Mouse (Mus musculus) MEL (cell line): Measurements from ENCODE around the gene Fhad1. TPM values are rescaled to one million over a fixed set of nuclear protein-coding genes. Genes with fewer than 3 reads are reported as not detected.

ENCODE experiments used
- DNase-seq: peaks from one replicate; pipeline ENCODE4 v3.0.0; 2011; ENCODE audit warnings: low read depth, low spot score
- H3K27ac ChIP-seq: 2 replicates; pipeline ENCODE4 v1.5.1; 2012; ENCODE audit warnings: low read depth, mild to moderate bottlenecking, control low read depth, low read length, moderate library complexity; ENCODE audit not compliant: control insufficient read depth
- H3K27me3 ChIP-seq, 2 experiments: fragments of 150-350 bp in 1 of 2; sonication (generic) in 1 of 2; 2 replicates each; pipeline ENCODE4 v1.6.1; 2012; ENCODE audit warnings: low read length in 2 of 2, mild to moderate bottlenecking in 2 of 2, improper control_type of control experiment in 1 of 2, moderate library complexity in 1 of 2; ENCODE audit not compliant: insufficient read depth in 2 of 2, control insufficient read depth in 1 of 2
- H3K36me3 ChIP-seq, 2 experiments: 2 replicates each; pipeline ENCODE4 v1.6.1; 2012 to 2014; ENCODE audit warnings: low read length in 2 of 2, improper control_type of control experiment in 1 of 2, inconsistent platforms in 1 of 2, mild to moderate bottlenecking in 1 of 2; ENCODE audit not compliant: insufficient read depth in 2 of 2, control insufficient read depth in 1 of 2
- H3K4me1 ChIP-seq, 2 experiments: fragments of 150-350 bp in 1 of 2; sonication (generic) in 1 of 2; 2 replicates each; pipeline ENCODE4 v1.6.1; 2012; ENCODE audit warnings: low read length in 2 of 2, improper control_type of control experiment in 1 of 2, mild to moderate bottlenecking in 1 of 2; ENCODE audit not compliant: insufficient read depth in 2 of 2, control insufficient read depth in 1 of 2
- H3K4me3 ChIP-seq, 2 experiments: fragments of 150-350 bp in 1 of 2; sonication (generic) in 1 of 2; 2 replicates each; pipeline ENCODE4 v1.5.1; 2012; ENCODE audit warnings: low read depth in 2 of 2, low read length in 2 of 2, mild to moderate bottlenecking in 2 of 2, moderate library complexity in 2 of 2, control low read depth in 1 of 2, improper control_type of control experiment in 1 of 2; ENCODE audit not compliant: control insufficient read depth in 1 of 2, insufficient read depth in 1 of 2
- H3K79me2 ChIP-seq: 2 replicates; pipeline ENCODE4 v1.6.1; 2012; ENCODE audit warnings: mild to moderate bottlenecking, low read length, moderate library complexity; ENCODE audit not compliant: control insufficient read depth, poor library complexity, insufficient read depth
- H3K9ac ChIP-seq: 2 replicates; pipeline ENCODE4 v1.6.1; 2012; ENCODE audit warnings: low read depth, mild to moderate bottlenecking, control low read depth, low read length, moderate library complexity; ENCODE audit not compliant: control insufficient read depth, poor library complexity, severe bottlenecking
- H3K9me3 ChIP-seq: fragments of 150-350 bp; sonication (generic); replicated peaks from 2 replicates; pipeline ENCODE4 v1.6.1; 2012; ENCODE audit warnings: mild to moderate bottlenecking, low read length, improper control_type of control experiment, moderate library complexity; ENCODE audit not compliant: insufficient read depth
- CHD1 ChIP-seq: IDR thresholded peaks from 2 replicates; pipeline ENCODE4 v1.6.1; 2012; ENCODE audit warnings: low read depth, mild to moderate bottlenecking, inconsistent platforms, low read length, improper control_type of control experiment
- CTCF ChIP-seq, 3 experiments: IDR thresholded peaks in 2 of 3; conservative IDR thresholded peaks in 1 of 3; 2 replicates each; pipeline ENCODE4 v1.5.1; 2011 to 2012; ENCODE audit warnings: low read length in 3 of 3, low read depth in 2 of 3, mild to moderate bottlenecking in 2 of 3, improper control_type of control experiment in 1 of 3, inconsistent platforms in 1 of 3, mixed read lengths in 1 of 3, moderate library complexity in 1 of 3; ENCODE audit not compliant: control insufficient read depth in 1 of 3, insufficient read depth in 1 of 3, poor library complexity in 1 of 3, severe bottlenecking in 1 of 3
- EP300 ChIP-seq, 2 experiments: IDR thresholded peaks; 2 replicates each; pipeline ENCODE4 v1.6.1; 2011; ENCODE audit warnings: improper control_type of control experiment in 2 of 2, low read length in 2 of 2, low read depth in 1 of 2, mild to moderate bottlenecking in 1 of 2
- ETS1 ChIP-seq: IDR thresholded peaks from 2 replicates; pipeline ENCODE4 v1.6.1; 2012; ENCODE audit warnings: low read depth, mild to moderate bottlenecking, inconsistent platforms, low read length, improper control_type of control experiment, moderate library complexity
- KAT2A ChIP-seq: conservative IDR thresholded peaks from 2 replicates; pipeline ENCODE4 v1.6.1; 2012; ENCODE audit warnings: low read depth, low read length, improper control_type of control experiment, inconsistent platforms
- MAZ ChIP-seq: IDR thresholded peaks from 2 replicates; pipeline ENCODE4 v1.6.1; 2012; ENCODE audit warnings: low read depth, mild to moderate bottlenecking, inconsistent platforms, low read length, improper control_type of control experiment
- MXI1 ChIP-seq: IDR thresholded peaks from 2 replicates; pipeline ENCODE4 v1.6.1; 2011; ENCODE audit warnings: mild to moderate bottlenecking, low read depth, low read length, improper control_type of control experiment
- NRF1 ChIP-seq: IDR thresholded peaks from 2 replicates; pipeline ENCODE4 v1.6.1; 2014; ENCODE audit warnings: low read depth, mild to moderate bottlenecking, inconsistent platforms, low read length, improper control_type of control experiment, moderate library complexity; ENCODE audit not compliant: poor library complexity, insufficient read depth, severe bottlenecking
- POLR2A ChIP-seq, 2 experiments: IDR thresholded peaks; 2 replicates each; pipeline ENCODE4 v1.6.1; 2011 to 2012; ENCODE audit warnings: low read length in 2 of 2, mild to moderate bottlenecking in 2 of 2, control low read depth in 1 of 2, improper control_type of control experiment in 1 of 2, low read depth in 1 of 2, moderate library complexity in 1 of 2; ENCODE audit not compliant: control insufficient read depth in 1 of 2, insufficient read depth in 1 of 2, poor library complexity in 1 of 2
- POLR2AphosphoS2 ChIP-seq: IDR thresholded peaks from 2 replicates; pipeline ENCODE4 v1.6.1; 2011; ENCODE audit warnings: low read length, improper control_type of control experiment
- POLR2AphosphoS5 ChIP-seq: IDR thresholded peaks from 2 replicates; pipeline ENCODE4 v1.6.1; 2012; ENCODE audit warnings: low read depth, borderline replicate concordance, mild to moderate bottlenecking, inconsistent platforms, low read length, moderate library complexity, mixed read lengths
- RAD21 ChIP-seq: IDR thresholded peaks from 2 replicates; pipeline ENCODE4 v1.6.1; 2011; ENCODE audit warnings: mild to moderate bottlenecking, low read depth, low read length, improper control_type of control experiment
- RCOR1 ChIP-seq: IDR thresholded peaks from 2 replicates; pipeline ENCODE4 v1.6.1; 2012; ENCODE audit warnings: low read depth, mild to moderate bottlenecking, inconsistent platforms, low read length, improper control_type of control experiment
- TAL1 ChIP-seq: IDR thresholded peaks from 2 replicates; pipeline ENCODE4 v1.6.1; 2012; ENCODE audit warnings: mild to moderate bottlenecking, inconsistent platforms, low read length, moderate library complexity, mixed read lengths
- TBP ChIP-seq: IDR thresholded peaks from 2 replicates; pipeline ENCODE4 v1.8.0; 2011; ENCODE audit warnings: low read depth, low read length, improper control_type of control experiment
- TCF12 ChIP-seq: IDR thresholded peaks from 2 replicates; pipeline ENCODE4 v1.6.1; 2014; ENCODE audit warnings: low read depth, mild to moderate bottlenecking, inconsistent platforms, low read length, improper control_type of control experiment, moderate library complexity
- UBTF ChIP-seq: IDR thresholded peaks from 2 replicates; pipeline ENCODE4 v1.6.1; 2012; ENCODE audit warnings: low read depth, mild to moderate bottlenecking, inconsistent platforms, low read length, improper control_type of control experiment, moderate library complexity, borderline replicate concordance; ENCODE audit not compliant: insufficient read depth
- ZC3H11A ChIP-seq: IDR thresholded peaks from 2 replicates; pipeline ENCODE4 v1.6.1; 2012; ENCODE audit warnings: low read depth, mild to moderate bottlenecking, inconsistent platforms, low read length, improper control_type of control experiment
- ZKSCAN1 ChIP-seq: IDR thresholded peaks from 2 replicates; pipeline ENCODE4 v1.6.1; 2012; ENCODE audit warnings: low read depth, mild to moderate bottlenecking, inconsistent platforms, low read length, improper control_type of control experiment, moderate library complexity
- polyA plus RNA-seq, 2 experiments: library from polyadenylated mRNA; stranded (reverse) in 1 of 2; unstranded in 1 of 2; fragments of >175 nt in 1 of 2; fragments of >200 nt in 1 of 2; gene quantifications; 2 replicates each; pipeline versions ENCODE4 v1.2.1 to v1.2.4; 2012; ENCODE audit warnings: low replicate concordance in 2 of 2, low read depth in 1 of 2; ENCODE audit not compliant: insufficient read length in 2 of 2, insufficient read depth in 1 of 2, missing spikeins in 1 of 2
- total RNA-seq: library from RNA; depleted of rRNA; stranded (reverse); fragments of 300-350 nt; gene quantifications from 2 replicates; pipeline ENCODE4 v1.2.3, GENCODE M21; 2012

Gene Fhad1
- total and polyA plus RNA-seq, 3 experiments, result not detected

DNA sequence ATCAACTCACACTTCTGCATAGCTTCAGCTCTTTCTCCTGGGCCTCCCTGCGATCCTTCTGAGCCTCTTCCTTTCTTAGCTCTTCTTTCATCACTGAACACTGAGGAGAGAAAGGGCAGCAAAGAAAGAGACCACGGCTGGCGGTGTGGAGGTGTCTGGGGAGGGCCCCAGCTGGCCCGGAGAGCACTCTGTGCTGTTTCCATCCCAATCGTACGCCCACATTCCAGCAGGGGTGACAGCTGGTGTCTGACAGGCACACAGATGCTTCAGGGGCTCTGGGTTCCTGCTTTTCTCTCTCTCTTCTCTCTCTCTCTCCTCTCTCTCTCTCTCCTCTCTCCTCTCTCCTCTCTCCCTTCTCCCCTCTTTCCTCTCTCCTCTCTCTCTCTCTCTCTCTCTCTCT, 50.3 kb downstream of the Fhad1 start:
- Histone ChIP-seq H3K27me3 (no peaks in the 10 kb centered on the region), H3K9me3 (no peaks in the 10 kb centered on the region), H3K36me3 (no peaks in the 10 kb centered on the region), H3K9ac (no peak overlapping the region), H3K79me2 (no peaks in the 10 kb centered on the region), H3K27ac (no peak overlapping the region), H3K4me3 (no peak overlapping the region), H3K4me1 (no peaks in the 10 kb centered on the region)
- DNase-seq, result no peak
- no peak for TF ChIP-seq MAZ
- no peak for TF ChIP-seq EP300 (IDR thresholded peaks at IDR 0.05; ENCODE audit: low read depth in 1 of 2, low read length in 2 of 2)
- no peak for TF ChIP-seq CTCF (IDR thresholded peaks at IDR 0.05 in 2 of 3, conservative IDR thresholded peaks at IDR 0.05 in 1 of 3; ENCODE audit: control insufficient read depth in 1 of 3, insufficient read depth in 1 of 3, low read depth in 2 of 3, low read length in 3 of 3, poor library complexity in 1 of 3, severe bottlenecking in 1 of 3)
- TF ChIP-seq MXI1, result no peak
- TF ChIP-seq TCF12, result no peak
- no peak for TF ChIP-seq KAT2A
- no peak for TF ChIP-seq POLR2A (IDR thresholded peaks at IDR 0.05; ENCODE audit: control insufficient read depth in 1 of 2, insufficient read depth in 1 of 2, low read depth in 1 of 2, low read length in 2 of 2, poor library complexity in 1 of 2)
- no peak for TF ChIP-seq NRF1
- no peak for TF ChIP-seq ETS1
- no peak for TF ChIP-seq ZKSCAN1

GRCm38 (mm10) chr4:141963907-141964306, 51.0 kb downstream of the Fhad1 start:
- DNase-seq, result no peak
- H3K27me3 ChIP-seq, result no peaks in the 10 kb centered on the region
- no peaks in the 10 kb centered on the region for H3K36me3 ChIP-seq
- no peak overlapping the region for H3K9ac ChIP-seq
- no peak overlapping the region for H3K4me3 ChIP-seq
- no peaks in the 10 kb centered on the region for H3K4me1 ChIP-seq
- TF ChIP-seq KAT2A, result no peak
- TF ChIP-seq POLR2A (IDR thresholded peaks at IDR 0.05; ENCODE audit: control insufficient read depth in 1 of 2, insufficient read depth in 1 of 2, low read depth in 1 of 2, low read length in 2 of 2, poor library complexity in 1 of 2), result no peak
- TF ChIP-seq RCOR1, result no peak
- TF ChIP-seq POLR2AphosphoS5, result no peak
- TF ChIP-seq ZC3H11A, result no peak
- no peak for TF ChIP-seq RAD21
- no peak for TF ChIP-seq POLR2AphosphoS2
- no peak for TF ChIP-seq TBP
- TF ChIP-seq CTCF (IDR thresholded peaks at IDR 0.05 in 2 of 3, conservative IDR thresholded peaks at IDR 0.05 in 1 of 3; ENCODE audit: control insufficient read depth in 1 of 3, insufficient read depth in 1 of 3, low read depth in 2 of 3, low read length in 3 of 3, poor library complexity in 1 of 3, severe bottlenecking in 1 of 3), result no peak
- TF ChIP-seq ZKSCAN1, result no peak
- no peak for TF ChIP-seq UBTF
- no peak for TF ChIP-seq EP300 (IDR thresholded peaks at IDR 0.05; ENCODE audit: low read depth in 1 of 2, low read length in 2 of 2)
- TF ChIP-seq CHD1, result no peak
- no peak for TF ChIP-seq TAL1
- no peaks in the 10 kb centered on the region for H3K9me3 ChIP-seq
- H3K27ac ChIP-seq, result no peak overlapping the region
- H3K79me2 ChIP-seq, result no peaks in the 10 kb centered on the region
